Mouse (Mus musculus) cortical plate, adult 2 months (tissue): ENCODE data around the gene 4930432M17Rik. TPM values are rescaled to one million over a fixed set of nuclear protein-coding genes. Genes with fewer than 3 reads are reported as not detected.

Source experiments
- H3K27ac ChIP-seq: fragments of 200-500 bp; 2 replicates; pipeline ENCODE4 v1.5.1; 2012; ENCODE audit warnings: low read length, control low read depth, inconsistent platforms; ENCODE audit not compliant: insufficient read depth
- H3K4me1 ChIP-seq: fragments of 200-500 bp; 2 replicates; pipeline ENCODE4 v1.6.1; 2011; ENCODE audit warnings: low read length; ENCODE audit not compliant: control insufficient read depth, insufficient read depth
- H3K4me3 ChIP-seq: fragments of 200-500 bp; 2 replicates; pipeline ENCODE4 v1.5.1; 2011; ENCODE audit warnings: mild to moderate bottlenecking, low read length, control low read depth; ENCODE audit not compliant: insufficient read depth
- CTCF ChIP-seq: fragments of 200-500 bp; IDR thresholded peaks from 2 replicates; pipeline ENCODE4 v1.5.1; 2011; ENCODE audit warnings: mild to moderate bottlenecking, control low read depth, low read length; ENCODE audit not compliant: insufficient read depth; ENCODE audit errors: extremely low read depth
- POLR2A ChIP-seq: fragments of 200-500 bp; IDR thresholded peaks from 2 replicates; pipeline ENCODE4 v1.6.1; 2011; ENCODE audit warnings: mild to moderate bottlenecking, low read length, control low read depth; ENCODE audit not compliant: insufficient read depth; ENCODE audit errors: extremely low read depth
- polyA plus RNA-seq: library from polyadenylated mRNA; depleted of rRNA; stranded (reverse); fragments of >200 nt; gene quantifications from 2 replicates; pipeline ENCODE4 v1.2.3, GENCODE M21; 2012

4930432M17Rik gene
- polyA plus RNA-seq, 1 experiment, result not detected

GRCm38 (mm10) chr3:121686408-121686911, 15.9 kb downstream of the 4930432M17Rik start:
- H3K27ac ChIP-seq, result no peak overlapping the region
- no peak overlapping the region for H3K4me3 ChIP-seq
- H3K4me1 ChIP-seq, result no peaks in the 10 kb centered on the region
- no peak for TF ChIP-seq CTCF
- no peak for TF ChIP-seq POLR2A

- Histone ChIP-seq H3K27ac (no peak overlapping the region), H3K4me3 (no peak overlapping the region), H3K4me1 (no peaks in the 10 kb centered on the region)
- no peak for TF ChIP-seq CTCF
- no peak for TF ChIP-seq POLR2A
These were observed 17.2 kb downstream of the 4930432M17Rik start for GRCm38 (mm10) chr3:121687741-121688140.

- Histone ChIP-seq H3K27ac (no peak overlapping the region), H3K4me1 (no peaks in the 10 kb centered on the region), H3K4me3 (no peak overlapping the region)
- TF ChIP-seq CTCF (no peak), POLR2A (no peak)
These were observed 18.5 kb downstream of the 4930432M17Rik start for GRCm38 (mm10) chr3:121689029-121689428.

- Histone ChIP-seq H3K4me1 (no peaks in the 10 kb centered on the region), H3K27ac (no peak overlapping the region), H3K4me3 (no peak overlapping the region)
- TF ChIP-seq CTCF (no peak), POLR2A (no peak)
These were observed 19.1 kb downstream of the 4930432M17Rik start for GRCm38 (mm10) chr3:121689697-121690096.

- no peak overlapping the region for H3K4me3 ChIP-seq
- no peak for TF ChIP-seq POLR2A
- no peak for TF ChIP-seq CTCF
- no peak overlapping the region for H3K27ac ChIP-seq
- H3K4me1 ChIP-seq, result no peaks in the 10 kb centered on the region
These were observed 22.6 kb downstream of the 4930432M17Rik start for GRCm38 (mm10) chr3:121693001-121693730.

GRCm38 (mm10) chr3:121693746-121694145, 23.2 kb downstream of the 4930432M17Rik start:
- Histone ChIP-seq H3K4me1 (no peaks in the 10 kb centered on the region), H3K27ac (no peak overlapping the region), H3K4me3 (no peak overlapping the region)
- TF ChIP-seq CTCF (no peak), POLR2A (no peak)

- TF ChIP-seq POLR2A (no peak), CTCF (no peak)
- peaks cover 5% of the 10 kb centered on the region for H3K4me1 ChIP-seq
- no peak overlapping the region for H3K27ac ChIP-seq
- H3K4me3 ChIP-seq, result no peak overlapping the region
These were observed 26.6 kb downstream of the 4930432M17Rik start for GRCm38 (mm10) chr3:121697169-121697568.

GRCm38 (mm10) chr3:121699401-121699800, 28.8 kb downstream of the 4930432M17Rik start:
- Histone ChIP-seq H3K4me3 (no peak overlapping the region), H3K27ac (no peak overlapping the region), H3K4me1 (peaks cover 5% of the 10 kb centered on the region)
- TF ChIP-seq POLR2A, result no peak
- no peak for TF ChIP-seq CTCF

- H3K4me3 ChIP-seq, result no peak overlapping the region
- no peak overlapping the region for H3K27ac ChIP-seq
- peaks cover 5% of the 10 kb centered on the region for H3K4me1 ChIP-seq
- TF ChIP-seq POLR2A (no peak), CTCF (no peak)
These were observed 29.3 kb downstream of the 4930432M17Rik start for GRCm38 (mm10) chr3:121699849-121700248.

- peak overlapping the region; percentile 87 for H3K27ac ChIP-seq
- TF ChIP-seq POLR2A (no peak), CTCF (no peak)
- no peak overlapping the region for H3K4me3 ChIP-seq
These were observed 29.9 kb downstream of the 4930432M17Rik start for GRCm38 (mm10) chr3:121700364-121700952.

More at GRCm38 (mm10) chr3:121700364-121700952, 29.9 kb downstream of the 4930432M17Rik start:
- H3K4me1 ChIP-seq, result peaks cover 5% of the 10 kb centered on the region
